Mouse (Mus musculus): ENCODE results near the gene Bcar3. TPM values are rescaled to one million over a fixed set of nuclear protein-coding genes. Genes with fewer than 3 reads are reported as not detected.

Bcar3 gene
- polyA plus RNA-seq, 1 experiment, result 8.2 TPM

GRCm38 (mm10) chr3:122476656-122477055 is 182.7 kb downstream of the Bcar3 start:
- no peaks in the 10 kb centered on the region for H3K27me3 ChIP-seq (ENCODE audit: control insufficient read depth, insufficient read depth, low read length)
- 97% methylated on average over 3 of the region's 3 CpGs for WGBS
- peaks cover 11% of the 10 kb centered on the region for H3K4me1 ChIP-seq (replicated peaks; ENCODE audit: control insufficient read depth, insufficient read depth, low read length)
- H3K36me3 ChIP-seq (ENCODE audit: control insufficient read depth, insufficient read depth, low read length), result no peaks in the 10 kb centered on the region
- DNase-seq, result no peak
- H3K4me3 ChIP-seq (ENCODE audit: control insufficient read depth, insufficient read depth, low read length), result no peak overlapping the region
- TF ChIP-seq CTCF (IDR thresholded peaks at IDR 0.05; ENCODE audit: borderline replicate concordance, control insufficient read depth, extremely low read depth, insufficient read depth, low read length, poor library complexity), result no peak
- no peak for TF ChIP-seq POLR2A (IDR thresholded peaks at IDR 0.05; ENCODE audit: control insufficient read depth, extremely low read depth, insufficient read depth, low read length, poor library complexity)
- no peak overlapping the region for H3K27ac ChIP-seq (ENCODE audit: control insufficient read depth, insufficient read depth, low read length)

DNA sequence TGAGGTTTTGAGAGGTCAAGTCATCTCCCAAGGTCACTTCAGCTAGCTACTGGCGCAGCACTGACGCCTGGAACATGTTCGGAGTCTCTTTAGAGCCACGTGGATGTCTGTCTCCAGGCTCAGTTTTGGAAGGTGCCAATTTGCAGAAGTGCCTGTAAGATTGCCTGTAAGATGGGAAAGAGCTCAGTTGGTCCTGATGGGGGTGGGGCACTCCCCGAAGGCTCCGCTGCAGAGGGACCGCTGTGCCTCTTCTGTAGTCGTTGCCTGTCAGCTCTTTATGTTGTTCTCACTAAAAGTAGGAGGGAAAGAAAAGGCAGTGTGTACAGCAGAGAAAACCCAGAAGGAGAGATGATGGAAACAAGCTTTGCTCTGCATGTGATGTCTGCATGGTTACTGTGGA is 183.6 kb downstream of the Bcar3 start:
- no peak overlapping the region for H3K27ac ChIP-seq (ENCODE audit: control insufficient read depth, insufficient read depth, low read length)
- H3K27me3 ChIP-seq (ENCODE audit: control insufficient read depth, insufficient read depth, low read length), result no peaks in the 10 kb centered on the region
- no peak overlapping the region for H3K4me3 ChIP-seq (ENCODE audit: control insufficient read depth, insufficient read depth, low read length)
- no peaks in the 10 kb centered on the region for H3K36me3 ChIP-seq (ENCODE audit: control insufficient read depth, insufficient read depth, low read length)
- 79% methylated on average over 8 of the region's 8 CpGs for WGBS
- DNase-seq, result no peak
- TF ChIP-seq POLR2A (IDR thresholded peaks at IDR 0.05; ENCODE audit: control insufficient read depth, extremely low read depth, insufficient read depth, low read length, poor library complexity), result no peak
- no peak for TF ChIP-seq CTCF (IDR thresholded peaks at IDR 0.05; ENCODE audit: borderline replicate concordance, control insufficient read depth, extremely low read depth, insufficient read depth, low read length, poor library complexity)
- peaks cover 11% of the 10 kb centered on the region for H3K4me1 ChIP-seq (replicated peaks; ENCODE audit: control insufficient read depth, insufficient read depth, low read length)

- 87% methylated on average over 3 of the region's 3 CpGs for WGBS
- Histone ChIP-seq H3K27ac (ENCODE audit: control insufficient read depth, insufficient read depth, low read length) (no peak overlapping the region), H3K36me3 (ENCODE audit: control insufficient read depth, insufficient read depth, low read length) (no peaks in the 10 kb centered on the region), H3K4me3 (ENCODE audit: control insufficient read depth, insufficient read depth, low read length) (no peak overlapping the region), H3K4me1 (replicated peaks; ENCODE audit: control insufficient read depth, insufficient read depth, low read length) (peaks cover 9% of the 10 kb centered on the region), H3K27me3 (ENCODE audit: control insufficient read depth, insufficient read depth, low read length) (no peaks in the 10 kb centered on the region)
- no peak for DNase-seq
- no peak for TF ChIP-seq CTCF (IDR thresholded peaks at IDR 0.05; ENCODE audit: borderline replicate concordance, control insufficient read depth, extremely low read depth, insufficient read depth, low read length, poor library complexity)
- no peak for TF ChIP-seq POLR2A (IDR thresholded peaks at IDR 0.05; ENCODE audit: control insufficient read depth, extremely low read depth, insufficient read depth, low read length, poor library complexity)
These were observed 184.8 kb downstream of the Bcar3 start for GRCm38 (mm10) chr3:122478735-122479134.

GRCm38 (mm10) chr3:122480065-122480675 is 186.2 kb downstream of the Bcar3 start:
- no peak for TF ChIP-seq CTCF (IDR thresholded peaks at IDR 0.05; ENCODE audit: borderline replicate concordance, control insufficient read depth, extremely low read depth, insufficient read depth, low read length, poor library complexity)
- TF ChIP-seq POLR2A (IDR thresholded peaks at IDR 0.05; ENCODE audit: control insufficient read depth, extremely low read depth, insufficient read depth, low read length, poor library complexity), result no peak
- H3K36me3 ChIP-seq (ENCODE audit: control insufficient read depth, insufficient read depth, low read length), result no peaks in the 10 kb centered on the region
- no peak overlapping the region for H3K4me3 ChIP-seq (ENCODE audit: control insufficient read depth, insufficient read depth, low read length)
- WGBS, result 44% methylated on average over 8 of the region's 8 CpGs
- DNase-seq, result no peak
- no peaks in the 10 kb centered on the region for H3K27me3 ChIP-seq (ENCODE audit: control insufficient read depth, insufficient read depth, low read length)
- H3K27ac ChIP-seq (ENCODE audit: control insufficient read depth, insufficient read depth, low read length), result no peak overlapping the region
- no peaks in the 10 kb centered on the region for H3K4me1 ChIP-seq (replicated peaks; ENCODE audit: control insufficient read depth, insufficient read depth, low read length)

GRCm38 (mm10) chr3:122480986-122481385 is 187.1 kb downstream of the Bcar3 start:
- TF ChIP-seq POLR2A (IDR thresholded peaks at IDR 0.05; ENCODE audit: control insufficient read depth, extremely low read depth, insufficient read depth, low read length, poor library complexity), result no peak
- TF ChIP-seq CTCF (IDR thresholded peaks at IDR 0.05; ENCODE audit: borderline replicate concordance, control insufficient read depth, extremely low read depth, insufficient read depth, low read length, poor library complexity), result no peak
- 85% methylated on average over 5 of the region's 5 CpGs for WGBS
- DNase-seq, result no peak
- no peak overlapping the region for H3K4me3 ChIP-seq (ENCODE audit: control insufficient read depth, insufficient read depth, low read length)
- H3K36me3 ChIP-seq (ENCODE audit: control insufficient read depth, insufficient read depth, low read length), result no peaks in the 10 kb centered on the region
- no peaks in the 10 kb centered on the region for H3K27me3 ChIP-seq (ENCODE audit: control insufficient read depth, insufficient read depth, low read length)
- H3K27ac ChIP-seq (ENCODE audit: control insufficient read depth, insufficient read depth, low read length), result no peak overlapping the region
- no peaks in the 10 kb centered on the region for H3K4me1 ChIP-seq (replicated peaks; ENCODE audit: control insufficient read depth, insufficient read depth, low read length)

DNA sequence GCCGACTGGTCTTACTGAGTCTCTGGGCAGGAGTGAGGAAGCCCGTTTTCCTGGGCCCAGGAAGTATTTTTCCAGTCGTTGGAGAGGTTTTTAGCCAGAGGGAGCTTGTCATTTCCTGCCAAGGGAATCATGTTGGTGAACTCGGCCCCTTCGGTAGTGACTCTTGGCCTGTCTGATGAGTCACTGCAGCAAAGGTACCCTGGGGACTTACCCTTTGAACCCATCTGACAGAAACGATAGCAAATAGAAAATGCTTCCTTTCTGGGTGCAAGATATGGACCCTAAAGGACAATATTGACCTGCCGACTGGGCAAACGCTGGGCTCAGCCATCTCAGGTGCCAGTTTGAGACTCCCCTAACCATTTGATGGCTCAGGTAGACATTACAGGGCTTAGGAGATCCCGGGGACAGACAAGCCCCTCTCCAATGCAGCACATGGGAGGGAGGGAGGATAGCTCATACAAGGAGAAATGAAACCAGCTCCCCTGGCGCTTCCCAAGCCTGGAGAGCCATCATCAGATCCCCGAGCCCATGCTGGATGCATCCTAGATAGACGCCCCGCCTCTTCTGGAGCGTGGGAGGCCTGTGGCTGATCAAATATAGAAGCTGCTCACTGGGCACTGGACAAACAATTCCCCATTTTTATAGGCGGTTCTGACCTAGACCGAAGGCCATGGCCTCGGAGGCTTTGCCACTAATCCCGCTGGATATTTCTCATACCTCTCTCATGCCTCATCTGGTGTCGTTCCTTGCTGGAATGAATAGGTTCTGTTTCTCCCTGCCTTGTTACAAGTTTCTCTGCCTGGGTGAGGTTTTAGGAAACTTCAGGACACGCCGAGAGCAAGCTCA is 188.2 kb downstream of the Bcar3 start:
- no peak overlapping the region for H3K4me3 ChIP-seq (ENCODE audit: control insufficient read depth, insufficient read depth, low read length)
- 93% methylated on average over 21 of the region's 21 CpGs for WGBS
- DNase-seq, result no peak
- TF ChIP-seq CTCF (IDR thresholded peaks at IDR 0.05; ENCODE audit: borderline replicate concordance, control insufficient read depth, extremely low read depth, insufficient read depth, low read length, poor library complexity) (no peak), POLR2A (IDR thresholded peaks at IDR 0.05; ENCODE audit: control insufficient read depth, extremely low read depth, insufficient read depth, low read length, poor library complexity) (no peak)
- H3K4me1 ChIP-seq (replicated peaks; ENCODE audit: control insufficient read depth, insufficient read depth, low read length), result no peaks in the 10 kb centered on the region
- no peaks in the 10 kb centered on the region for H3K27me3 ChIP-seq (ENCODE audit: control insufficient read depth, insufficient read depth, low read length)
- H3K36me3 ChIP-seq (ENCODE audit: control insufficient read depth, insufficient read depth, low read length), result no peaks in the 10 kb centered on the region
- no peak overlapping the region for H3K27ac ChIP-seq (ENCODE audit: control insufficient read depth, insufficient read depth, low read length)
